Mouse (Mus musculus): ENCODE results near the gene Habp4.

GRCm38 (mm10) chr13:64150121-64150520, 11.5 kb upstream of the Habp4 start:
- TF ChIP-seq POLR2A (IDR thresholded peaks at IDR 0.05; ENCODE audit: low read depth, low read length) (no peak), CTCF (IDR thresholded peaks at IDR 0.05; ENCODE audit: extremely low read depth, insufficient read depth, insufficient read length, insufficient replicate concordance) (no peak)

All from spleen, adult 2 months (tissue).